Mouse (Mus musculus): ENCODE measurements around the gene Nell2.

- no peak for TF ChIP-seq CTCF (IDR thresholded peaks at IDR 0.05; ENCODE audit: insufficient read depth, low read depth, low read length)
- TF ChIP-seq POLR2A (IDR thresholded peaks at IDR 0.05; ENCODE audit: insufficient read depth, low read depth, low read length), result no peak
Observed at GRCm38 (mm10) chr15:95565160-95565559, 36.8 kb upstream of the Nell2 start.

Measured in olfactory bulb, adult 2 months (tissue).